Mouse (Mus musculus) bone marrow macrophage, adult 2 months (primary cell): ENCODE measurements around the gene Gpcpd1.

ENCODE experiments used
- CTCF ChIP-seq: IDR thresholded peaks from 2 replicates; pipeline ENCODE4 v1.5.1; 2012; ENCODE audit warnings: low read depth, mild to moderate bottlenecking, low read length, moderate library complexity
- POLR2A ChIP-seq: IDR thresholded peaks from 2 replicates; pipeline ENCODE4 v1.6.1; 2012; ENCODE audit warnings: mild to moderate bottlenecking, low read depth, low read length, borderline replicate concordance

DNA sequence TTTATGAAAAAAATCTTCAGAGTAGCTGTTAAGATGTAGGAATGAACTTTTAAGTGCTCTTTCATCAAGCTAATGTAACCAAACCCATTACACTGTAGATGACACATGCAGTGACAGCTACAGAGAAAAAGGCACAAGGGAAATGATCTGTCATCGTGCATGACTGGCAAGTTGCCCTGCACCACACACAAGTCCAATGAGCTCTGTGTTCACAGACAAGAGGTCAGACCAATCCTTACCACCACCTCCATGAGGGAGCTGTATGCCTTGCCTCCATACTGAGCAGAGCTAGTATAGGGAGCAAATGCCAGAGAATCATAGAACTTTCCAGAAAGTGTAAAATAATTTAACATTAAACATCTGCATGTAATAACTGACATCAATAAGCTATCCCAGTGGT lies 59.7 kb downstream of the Gpcpd1 start:
- TF ChIP-seq CTCF (no peak), POLR2A (no peak)
